ENCODE assay signal across 8 mouse cellular contexts in genomic region chr6:143174906-143175656, GRCm38 (mm10). TPM values are rescaled to one million over a fixed set of nuclear protein-coding genes. Genes with fewer than 3 reads are reported as not detected.
DNase-seq lines count a peak whose midpoint lies in the region; ATAC-seq and TF ChIP-seq lines count a peak whose summit lies in the region.

No protein-coding gene starts in this region.

- 43% methylated on average over 3 of the region's 3 CpGs for WGBS in heart, embryonic 10.5 days
- 52% methylated on average over 3 of the region's 3 CpGs for WGBS in limb, embryonic 10.5 days
- 39% methylated on average over 3 of the region's 3 CpGs for WGBS in midbrain, embryonic 14.5 days

- H3K4me3 ChIP-seq in heart, embryonic 10.5 days, result no peak overlapping the region
- no peak overlapping the region for H3K4me3 ChIP-seq in E14TG2a.4 (replicated peaks; ENCODE audit: low read length)
- no peak overlapping the region for H3K4me3 ChIP-seq in limb, embryonic 10.5 days
- H3K4me3 ChIP-seq in midbrain, embryonic 14.5 days (replicated peaks; ENCODE audit: low read depth, low read length), result no peak overlapping the region

- TF ChIP-seq CTCF in E14TG2a.4 (conservative IDR thresholded peaks at IDR 0.05; ENCODE audit: low read length), result peak; percentile 80

- no peak for ATAC-seq in midbrain, embryonic 14.5 days (ENCODE audit: low FRiP score, low TSS enrichment)

- H3K4me1 ChIP-seq in heart, embryonic 10.5 days, result peaks cover 23% of the 10 kb centered on the region
- H3K4me1 ChIP-seq in E14TG2a.4 (replicated peaks; ENCODE audit: low read depth, low read length), result peaks cover 96% of the 10 kb centered on the region
- H3K4me1 ChIP-seq in limb, embryonic 10.5 days, result peaks cover 51% of the 10 kb centered on the region
- 0 out of 2 replicates have a peak, but pooled peaks cover 8% of the 10 kb centered on the region for H3K4me1 ChIP-seq in midbrain, embryonic 14.5 days (ENCODE audit: control insufficient read depth, insufficient read depth, low read length)

- H3K9ac ChIP-seq in midbrain, embryonic 14.5 days (replicated peaks; ENCODE audit: low read length), result no peak overlapping the region

- no peaks in the 10 kb centered on the region for H3K9me3 ChIP-seq in heart, embryonic 10.5 days
- H3K9me3 ChIP-seq in E14TG2a.4 (ENCODE audit: low read length), result no peaks in the 10 kb centered on the region
- no peaks in the 10 kb centered on the region for H3K9me3 ChIP-seq in limb, embryonic 10.5 days (replicated peaks)
- no peaks in the 10 kb centered on the region for H3K9me3 ChIP-seq in midbrain, embryonic 14.5 days (ENCODE audit: control insufficient read depth, low read length)

- DNase-seq in heart, adult 11 months, result peak; percentile 73
- no peak for DNase-seq in heart, embryonic 10.5 days (ENCODE audit: low spot score)
- DNase-seq in cerebellum, postnatal 10 days, result peak; percentile 65 to 76
- DNase-seq in heart, postnatal 4 days, result peak; percentile 56
- peak; percentile 50 for DNase-seq in limb, embryonic 10.5 days (ENCODE audit: low spot score)
- DNase-seq in midbrain, embryonic 14.5 days, result peak; percentile 75
- DNase-seq in frontal cortex, postnatal 25 days (ENCODE audit: low spot score in 2 of 2), result no peak

- peaks cover 42% of the 10 kb centered on the region for H3K36me3 ChIP-seq in heart, embryonic 10.5 days
- peaks cover 99% of the 10 kb centered on the region for H3K36me3 ChIP-seq in E14TG2a.4 (ENCODE audit: insufficient read depth, low read length)
- peaks cover 71% of the 10 kb centered on the region for H3K36me3 ChIP-seq in limb, embryonic 10.5 days
- peaks cover 19% of the 10 kb centered on the region for H3K36me3 ChIP-seq in midbrain, embryonic 14.5 days (ENCODE audit: control insufficient read depth, insufficient read depth, low read length)

- no peak overlapping the region; the same call in 1 of the 2 replicates for H3K27ac ChIP-seq in heart, embryonic 10.5 days
- H3K27ac ChIP-seq in limb, embryonic 10.5 days, result peak overlapping the region; percentile 30; the same call in 1 of the 2 replicates
- H3K27ac ChIP-seq in midbrain, embryonic 14.5 days (replicated peaks; ENCODE audit: low read depth, low read length), result no peak overlapping the region

- no peak overlapping the region for H3K4me2 ChIP-seq in midbrain, embryonic 14.5 days (ENCODE audit: low read length)

- H3K27me3 ChIP-seq in heart, embryonic 10.5 days (ENCODE audit: insufficient read depth, poor library complexity, severe bottlenecking), result no peaks in the 10 kb centered on the region
- H3K27me3 ChIP-seq in E14TG2a.4 (ENCODE audit: insufficient read depth, low read length), result no peaks in the 10 kb centered on the region
- H3K27me3 ChIP-seq in limb, embryonic 10.5 days (ENCODE audit: low read depth, poor library complexity, severe bottlenecking), result no peaks in the 10 kb centered on the region
- H3K27me3 ChIP-seq in midbrain, embryonic 14.5 days (ENCODE audit: control insufficient read depth, insufficient read depth, low read length), result no peaks in the 10 kb centered on the region

RNA-seq across cellular contexts. Expression of gene Etnk1, which starts 8.1 kb away (rescaled TPM):
- 16.2 and 18.1 TPM in 2 replicates for polyA plus RNA-seq in heart, embryonic 10.5 days (2016; fragmentation: Nextera tagmentation; extraction: Ambion mirVana)
- 10 to 100 TPM; 27.0 to 28.1 TPM for total RNA-seq in heart, postnatal 4 days (2021)
- polyA plus RNA-seq in limb, embryonic 10.5 days (2016; fragmentation: Nextera tagmentation; extraction: Ambion mirVana), result 20.9 and 21.2 TPM in 2 replicates
- 47.3 and 62.0 TPM in 2 replicates for polyA plus RNA-seq in midbrain, embryonic 14.5 days (2014; fragmentation: Nextera tagmentation; extraction: Ambion mirVana)

Comparison
In these comparisons a context has a peak if more than half of its experiments do, and no peak if none do; other contexts are left out.
1. DNase-seq: peak in heart, adult 11 months (single experiment), cerebellum, postnatal 10 days (2 of 2), heart, postnatal 4 days (single experiment), limb, embryonic 10.5 days (single experiment) and midbrain, embryonic 14.5 days (single experiment); none in heart, embryonic 10.5 days (single experiment) and frontal cortex, postnatal 25 days (0 of 2).